ENCODE assay signal across 8 mouse cellular contexts in the genomic region with DNA sequence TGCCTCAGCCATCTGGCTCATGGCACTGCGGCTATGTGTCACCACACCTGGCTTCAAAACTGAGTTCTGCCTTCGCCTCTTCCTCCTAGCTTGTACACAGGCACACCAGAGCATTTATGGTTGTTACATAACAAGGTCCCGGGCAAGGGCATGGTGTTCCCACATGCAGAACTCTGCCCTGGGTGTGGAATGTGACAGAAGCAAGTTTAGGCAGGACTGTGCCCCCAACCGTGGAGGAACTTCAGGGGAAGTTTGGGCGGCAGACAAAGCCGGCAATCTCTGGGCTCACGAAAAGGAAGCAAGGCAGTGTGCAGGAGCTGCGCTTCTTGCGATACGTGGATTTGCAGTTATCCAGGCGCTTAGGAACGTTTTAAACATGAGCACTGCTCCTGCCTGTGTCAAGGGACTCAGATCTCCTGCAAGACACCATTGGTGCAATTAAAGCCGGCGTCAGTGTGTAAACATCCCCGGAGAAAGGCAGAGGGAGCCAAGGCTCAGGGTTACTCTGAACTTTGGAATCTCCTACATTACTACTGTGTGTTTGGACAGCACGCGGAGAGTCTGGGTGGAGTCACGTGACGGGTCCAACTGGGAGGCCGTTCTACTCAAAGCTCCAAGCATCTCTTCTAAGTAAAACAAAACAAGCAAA. TPM values are rescaled to one million over a fixed set of nuclear protein-coding genes. Genes with fewer than 3 reads are reported as not detected.
DNase-seq lines count a peak whose midpoint lies in the region; ATAC-seq and TF ChIP-seq lines count a peak whose summit lies in the region.

No protein-coding gene starts in this region.

- no peaks in the 10 kb centered on the region for H3K36me3 ChIP-seq in thymus, adult 2 months (ENCODE audit: control insufficient read depth, insufficient read depth, low read length)
- H3K36me3 ChIP-seq in forebrain, embryonic 12.5 days (replicated peaks), result no peaks in the 10 kb centered on the region
- no peaks in the 10 kb centered on the region for H3K36me3 ChIP-seq in heart, embryonic 16.5 days (ENCODE audit: control insufficient read depth, insufficient read depth)
- H3K36me3 ChIP-seq in liver, embryonic 13.5 days, result no peaks in the 10 kb centered on the region

- peak overlapping the region; percentile 28 for H3K4me3 ChIP-seq in thymus, adult 2 months (ENCODE audit: control insufficient read depth, insufficient read depth, low read length)
- H3K4me3 ChIP-seq in forebrain, embryonic 12.5 days (replicated peaks), result peak overlapping the region; percentile 32
- H3K4me3 ChIP-seq in heart, embryonic 16.5 days (ENCODE audit: low read length), result peak overlapping the region; percentile 45
- H3K4me3 ChIP-seq in liver, embryonic 13.5 days (replicated peaks), result peak overlapping the region; percentile 46

- no peak for TF ChIP-seq POLR2A in thymus, adult 2 months (IDR thresholded peaks at IDR 0.05; ENCODE audit: control insufficient read depth, extremely low read depth, insufficient read depth, low read length, poor library complexity)

- WGBS in thymus, adult 2 months, result 4% methylated on average over 20 of the region's 20 CpGs
- WGBS in forebrain, embryonic 12.5 days, result 13% methylated on average over 20 of the region's 20 CpGs
- 6% methylated on average over 20 of the region's 20 CpGs for WGBS in heart, embryonic 16.5 days
- WGBS in liver, embryonic 13.5 days (ENCODE audit: insufficient replicate concordance), result 6% methylated on average over 20 of the region's 20 CpGs

- DNase-seq in thymus, adult 2 months, result peak; percentile 22
- no peak for DNase-seq in thymus, adult 18-20 months
- peak; percentile 89 to 95 for DNase-seq in kidney, postnatal 36 days
- DNase-seq in liver, embryonic 13.5 days, result no peak
- DNase-seq in naive thymus-derived CD4-positive, alpha-beta T cell, adult 2 months (ENCODE audit: low read depth), result peak; percentile 25
- peak; percentile 36 for DNase-seq in thymus, postnatal 0 days (ENCODE audit: low spot score)

- H3K27me3 ChIP-seq in thymus, adult 2 months (ENCODE audit: control insufficient read depth, insufficient read depth, low read length), result no peaks in the 10 kb centered on the region
- H3K27me3 ChIP-seq in forebrain, embryonic 12.5 days, result no peaks in the 10 kb centered on the region
- no peaks in the 10 kb centered on the region for H3K27me3 ChIP-seq in heart, embryonic 16.5 days (ENCODE audit: control insufficient read depth, insufficient read depth, low read length)
- H3K27me3 ChIP-seq in liver, embryonic 13.5 days, result no peaks in the 10 kb centered on the region

- no peaks in the 10 kb centered on the region for H3K9me3 ChIP-seq in forebrain, embryonic 12.5 days
- H3K9me3 ChIP-seq in heart, embryonic 16.5 days (replicated peaks; ENCODE audit: control insufficient read depth, low read length), result no peaks in the 10 kb centered on the region
- no peaks in the 10 kb centered on the region for H3K9me3 ChIP-seq in liver, embryonic 13.5 days (replicated peaks)

- peaks cover 7% of the 10 kb centered on the region for H3K4me1 ChIP-seq in thymus, adult 2 months (replicated peaks; ENCODE audit: control insufficient read depth, insufficient read depth, low read length)
- H3K4me1 ChIP-seq in forebrain, embryonic 12.5 days, result peaks cover 10% of the 10 kb centered on the region
- H3K4me1 ChIP-seq in heart, embryonic 16.5 days (ENCODE audit: control insufficient read depth, insufficient read depth, low read length), result peaks cover 3% of the 10 kb centered on the region
- peaks cover 17% of the 10 kb centered on the region for H3K4me1 ChIP-seq in liver, embryonic 13.5 days (replicated peaks)

- H3K4me2 ChIP-seq in forebrain, embryonic 12.5 days, result peak overlapping the region; percentile 64
- H3K4me2 ChIP-seq in heart, embryonic 16.5 days (ENCODE audit: low read depth, low read length), result peak overlapping the region; percentile 75
- H3K4me2 ChIP-seq in liver, embryonic 13.5 days, result peak overlapping the region; percentile 69

- peak overlapping the region; percentile 17; the same call in 1 of the 2 replicates for H3K9ac ChIP-seq in forebrain, embryonic 12.5 days
- peak overlapping the region; percentile 53 for H3K9ac ChIP-seq in heart, embryonic 16.5 days (ENCODE audit: low read length)
- H3K9ac ChIP-seq in liver, embryonic 13.5 days, result peak overlapping the region; percentile 52

- H3K27ac ChIP-seq in thymus, adult 2 months (ENCODE audit: control insufficient read depth, insufficient read depth, low read length), result no peak overlapping the region
- H3K27ac ChIP-seq in forebrain, embryonic 12.5 days, result no peak overlapping the region
- peak overlapping the region; percentile 53 for H3K27ac ChIP-seq in heart, embryonic 16.5 days (ENCODE audit: low read length)
- H3K27ac ChIP-seq in liver, embryonic 13.5 days, result no peak overlapping the region

- TF ChIP-seq CTCF in thymus, adult 2 months (IDR thresholded peaks at IDR 0.05; ENCODE audit: borderline replicate concordance, control insufficient read depth, extremely low read depth, insufficient read depth, low read length, poor library complexity), result no peak

- ATAC-seq in forebrain, embryonic 12.5 days (ENCODE audit: low FRiP score), result peak; percentile 72; the same call in 1 of the 2 replicates
- ATAC-seq in heart, embryonic 16.5 days (replicated peaks; ENCODE audit: extremely low read depth, insufficient read depth, low FRiP score), result peak; percentile 91
- ATAC-seq in liver, embryonic 13.5 days (ENCODE audit: low read depth), result peak; percentile 79

RNA-seq across cellular contexts. Expression of gene Map2k6, which starts 19.1 kb away (rescaled TPM):
- polyA plus RNA-seq in thymus, adult 2 months (2012; rRNA removed), result 6.7 and 8.1 TPM in 2 replicates
- polyA plus RNA-seq in forebrain, embryonic 12.5 days (2016; fragmentation: Nextera tagmentation; extraction: Ambion mirVana), result 39.5 and 40.3 TPM in 2 replicates
- 15.1 and 15.4 TPM in 2 replicates for polyA plus RNA-seq in heart, embryonic 16.5 days (2015; fragmentation: Nextera tagmentation; extraction: Ambion mirVana)
- 4.4 and 6.5 TPM in 2 replicates for polyA plus RNA-seq in liver, embryonic 13.5 days (2015; fragmentation: Nextera tagmentation; extraction: Ambion mirVana)
- 16.6 and 17.8 TPM in 2 replicates for polyA plus RNA-seq in thymus, postnatal 0 days (2015; fragmentation: Nextera tagmentation; extraction: Ambion mirVana)

RNA-seq across cellular contexts. Expression of gene Abca5, which starts 42.3 kb away (rescaled TPM):
- 0.23 and 0.24 TPM in 2 replicates for polyA plus RNA-seq in thymus, adult 2 months (2012; rRNA removed)
- polyA plus RNA-seq in forebrain, embryonic 12.5 days (2016; fragmentation: Nextera tagmentation; extraction: Ambion mirVana), result 3.8 and 4.4 TPM in 2 replicates
- 2.7 and 3.1 TPM in 2 replicates for polyA plus RNA-seq in heart, embryonic 16.5 days (2015; fragmentation: Nextera tagmentation; extraction: Ambion mirVana)
- 0.29 and 0.58 TPM in 2 replicates for polyA plus RNA-seq in liver, embryonic 13.5 days (2015; fragmentation: Nextera tagmentation; extraction: Ambion mirVana)
- polyA plus RNA-seq in thymus, postnatal 0 days (2015; fragmentation: Nextera tagmentation; extraction: Ambion mirVana), result 1.2 and 1.6 TPM in 2 replicates

Comparison
In these comparisons a context has a peak if more than half of its experiments do, and no peak if none do; other contexts are left out.
1. DNase-seq: peak in thymus, adult 2 months (single experiment), kidney, postnatal 36 days (2 of 2), naive thymus-derived CD4-positive, alpha-beta T cell, adult 2 months (single experiment) and thymus, postnatal 0 days (single experiment); none in thymus, adult 18-20 months (0 of 2) and liver, embryonic 13.5 days (single experiment).
2. Peak in every context shown above with its lines, with median percentiles within 50 percentile points of each other: H3K4me3 ChIP-seq, ATAC-seq, H3K4me2 ChIP-seq and H3K9ac ChIP-seq.